Mouse (Mus musculus) limb, embryonic 15.5 days (tissue): Measurements from ENCODE around the gene Olfr1248. TPM values are rescaled to one million over a fixed set of nuclear protein-coding genes. Genes with fewer than 3 reads are reported as not detected.
"Not testable (repeated sequence)": the region's sequence is repeated elsewhere in the genome, so short reads cannot be mapped to it uniquely, and the experiment has no call there.

ENCODE experiments used
- ATAC-seq: fragments of 200-750 bp; cut with Nextera tagmentation; 2 replicates; pipeline ENCODE4 v1.8.0; 2017; ENCODE audit warnings: low read depth, moderate TSS enrichment; ENCODE audit not compliant: insufficient number of reproducible peaks, low FRiP score, low TSS enrichment
- H3K27ac ChIP-seq: fragments of 300-500 bp; sonication (generic); 2 replicates; pipeline ENCODE4 v1.5.1; 2015; ENCODE audit warnings: moderate library complexity, mild to moderate bottlenecking, inconsistent platforms
- H3K27me3 ChIP-seq: fragments of 300-500 bp; sonication (generic); 2 replicates; pipeline ENCODE4 v1.6.1; 2015; ENCODE audit warnings: inconsistent platforms
- H3K36me3 ChIP-seq: fragments of 300-500 bp; sonication (generic); 2 replicates; pipeline ENCODE4 v1.6.1; 2015; ENCODE audit warnings: inconsistent platforms
- H3K4me1 ChIP-seq: fragments of 300-500 bp; sonication (generic); 2 replicates; pipeline ENCODE4 v1.6.1; 2015; ENCODE audit warnings: inconsistent platforms
- H3K4me2 ChIP-seq: fragments of 300-500 bp; sonication (generic); 2 replicates; pipeline ENCODE4 v1.6.1; 2015; ENCODE audit warnings: mild to moderate bottlenecking, inconsistent platforms
- H3K4me3 ChIP-seq: fragments of 300-500 bp; sonication (generic); 2 replicates; pipeline ENCODE4 v1.5.1; 2015; ENCODE audit warnings: mild to moderate bottlenecking, inconsistent platforms
- H3K9ac ChIP-seq: fragments of 300-500 bp; sonication (generic); 2 replicates; pipeline ENCODE4 v1.6.1; 2015; ENCODE audit warnings: inconsistent platforms
- H3K9me3 ChIP-seq: fragments of 300-500 bp; sonication (generic); 2 replicates; pipeline ENCODE4 v1.6.1; 2016; ENCODE audit warnings: inconsistent platforms
- WGBS: fragments of 180-500 bp; shearing (Covaris S2); methylation state at CpG from one replicate; pipeline ENCODE4 v1.1.7; 2015; 5-methylcytosine and 5-hydroxymethylcytosine counted together
- polyA plus RNA-seq: library from polyadenylated mRNA; unstranded; fragments of >200 nt; fragmentation: Nextera tagmentation; extraction: Ambion mirVana; gene quantifications from 2 replicates; pipeline ENCODE4 v1.2.1, GENCODE M21; 2015

Gene Olfr1248
- not detected in 2 replicates for polyA plus RNA-seq

DNA sequence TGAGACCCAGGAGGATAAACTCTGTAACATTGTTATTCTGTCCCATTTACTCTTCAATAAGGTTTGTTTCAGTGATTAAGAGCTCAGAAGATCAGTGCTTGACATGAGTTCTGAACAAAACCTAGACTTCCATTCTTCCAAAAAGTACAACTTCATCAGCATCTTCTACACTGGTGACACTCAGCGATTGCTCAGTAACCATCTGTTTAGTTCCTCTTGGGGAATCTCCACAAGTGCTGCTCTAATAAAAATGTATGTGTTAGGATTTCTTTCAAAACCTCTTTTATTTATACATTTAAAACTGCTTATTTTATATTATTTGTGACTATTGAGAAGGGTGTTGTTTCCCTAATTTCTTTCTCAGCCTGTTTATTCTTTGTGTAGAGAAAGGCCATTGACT, at the start of gene Olfr1248:
Gene Olfr1248 (minus strand): TSS at position 101 of the 400 bp plus-strand sequence.
- not testable (repeated sequence) for H3K27ac ChIP-seq, H3K27me3 ChIP-seq, H3K9me3 ChIP-seq, H3K4me2 ChIP-seq, H3K9ac ChIP-seq, H3K4me1 ChIP-seq, H3K36me3 ChIP-seq, H3K4me3 ChIP-seq, ATAC-seq
- WGBS = 85% methylated on average over 1 of the region's 1 CpGs

DNA sequence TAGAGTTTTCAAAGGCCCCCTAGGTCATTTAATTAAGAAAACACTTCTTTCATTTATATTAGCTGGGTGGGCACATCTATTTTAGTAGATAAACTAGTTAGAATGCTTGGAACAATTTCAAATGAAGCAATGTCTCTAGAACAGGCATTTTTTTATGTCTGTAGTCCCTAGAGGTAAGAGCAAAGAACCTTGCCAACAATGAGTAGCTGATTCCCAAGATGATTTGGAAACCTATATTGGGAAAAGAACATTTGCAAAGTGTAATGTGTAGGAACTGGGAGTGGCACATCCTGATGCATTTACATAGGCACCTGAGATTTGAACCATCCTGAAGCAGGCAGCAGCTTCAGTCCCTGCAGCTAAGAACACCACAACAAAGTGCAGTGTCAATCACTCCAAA, 43.3 kb upstream of the Olfr1248 start, which contains the start of gene Olfr1250:
Gene Olfr1250 (minus strand): TSS at position 101 of the 400 bp plus-strand sequence.
- Histone ChIP-seq H3K27me3 (no peaks in the 10 kb centered on the region), H3K9me3 (no peaks in the 10 kb centered on the region), H3K4me3 (no peak within 1 kb of the TSS), H3K9ac (no peak within 1 kb of the TSS), H3K4me1 (no peaks in the 10 kb centered on the region), H3K27ac (no peak within 1 kb of the TSS), H3K36me3 (no peaks in the 10 kb centered on the region), H3K4me2 (no peak within 1 kb of the TSS)
- ATAC-seq = no peak

- Histone ChIP-seq H3K4me2 (no peak within 1 kb of the TSS), H3K36me3 (no peaks in the 10 kb centered on the region), H3K4me1 (no peaks in the 10 kb centered on the region), H3K27me3 (no peaks in the 10 kb centered on the region), H3K4me3 (no peak within 1 kb of the TSS), H3K9me3 (no peaks in the 10 kb centered on the region), H3K9ac (no peak within 1 kb of the TSS), H3K27ac (no peak within 1 kb of the TSS)
- 86% methylated on average over 2 of the region's 2 CpGs for WGBS
- no peak for ATAC-seq
Observed at GRCm38 (mm10) chr2:89634883-89635282, 16.8 kb upstream of the Olfr1248 start, which contains the start of gene Olfr1249. TSS of gene Olfr1249 (minus strand) at chr2:89634983.

- 84% methylated on average over 2 of the region's 2 CpGs for WGBS
- no peaks in the 10 kb centered on the region for H3K9me3 ChIP-seq
- H3K4me3 ChIP-seq = no peak within 1 kb of the TSS
- no peak within 1 kb of the TSS for H3K27ac ChIP-seq
- no peak within 1 kb of the TSS for H3K4me2 ChIP-seq
- no peak within 1 kb of the TSS for H3K9ac ChIP-seq
- H3K27me3 ChIP-seq = no peaks in the 10 kb centered on the region
- H3K4me1 ChIP-seq = no peaks in the 10 kb centered on the region
- no peak for ATAC-seq
- no peaks in the 10 kb centered on the region for H3K36me3 ChIP-seq
Observed at GRCm38 (mm10) chr2:89614030-89614429, 4.0 kb downstream of the Olfr1248 start, which contains the start of gene Olfr1247. TSS of gene Olfr1247 (minus strand) at chr2:89614130.

- no peak within 1 kb of the TSS for H3K4me3 ChIP-seq
- H3K27me3 ChIP-seq = no peaks in the 10 kb centered on the region
- 78% methylated on average over 2 of the region's 2 CpGs for WGBS
- ATAC-seq = no peak
- H3K36me3 ChIP-seq = no peaks in the 10 kb centered on the region
- H3K9me3 ChIP-seq = no peaks in the 10 kb centered on the region
- H3K9ac ChIP-seq = no peak within 1 kb of the TSS
- no peak within 1 kb of the TSS for H3K27ac ChIP-seq
- H3K4me2 ChIP-seq = no peak within 1 kb of the TSS
- no peaks in the 10 kb centered on the region for H3K4me1 ChIP-seq
Observed at GRCm38 (mm10) chr2:89593057-89593456, 25.0 kb downstream of the Olfr1248 start, which contains the start of gene Olfr1246. TSS of gene Olfr1246 (minus strand) at chr2:89593157.

- Histone ChIP-seq H3K9me3 (no peaks in the 10 kb centered on the region), H3K4me2 (no peak within 1 kb of the TSS), H3K4me3 (no peak within 1 kb of the TSS), H3K27me3 (no peaks in the 10 kb centered on the region), H3K9ac (no peak within 1 kb of the TSS), H3K36me3 (no peaks in the 10 kb centered on the region), H3K27ac (no peak within 1 kb of the TSS), H3K4me1 (no peaks in the 10 kb centered on the region)
- ATAC-seq = no peak
- WGBS = 80% methylated on average over 1 of the region's 1 CpGs
Observed at GRCm38 (mm10) chr2:89578347-89578746, 39.7 kb downstream of the Olfr1248 start, which contains the start of gene Olfr1245. TSS of gene Olfr1245 (minus strand) at chr2:89578447.

Other genes starting within 250 kb of the Olfr1248 start
- gene Olfr1238, start 208.6 kb downstream of the Olfr1248 start, polyA plus RNA-seq = not detected in 2 replicates
- gene Olfr1239, start 197.8 kb downstream of the Olfr1248 start, polyA plus RNA-seq = not detected in 2 replicates
- gene Olfr1240, start 175.2 kb downstream of the Olfr1248 start, polyA plus RNA-seq = not detected in 2 replicates
- not detected in 2 replicates for gene Olfr1241, start 131.1 kb downstream of the Olfr1248 start, polyA plus RNA-seq
- gene Olfr1242, start 119.9 kb downstream of the Olfr1248 start, polyA plus RNA-seq = not detected in 2 replicates
- not detected in 2 replicates for gene Olfr1243, start 86.8 kb downstream of the Olfr1248 start, polyA plus RNA-seq
- not detected in 2 replicates for gene Olfr1245, start 39.8 kb downstream of the Olfr1248 start, polyA plus RNA-seq
- gene Olfr1246, start 25.1 kb downstream of the Olfr1248 start, polyA plus RNA-seq = not detected in 2 replicates
- gene Olfr1247, start 4.1 kb downstream of the Olfr1248 start, polyA plus RNA-seq = not detected in 2 replicates
- gene Olfr1249, start 16.7 kb upstream of the Olfr1248 start, polyA plus RNA-seq = not detected in 2 replicates
- gene Olfr1250, start 43.2 kb upstream of the Olfr1248 start, polyA plus RNA-seq = not detected in 2 replicates
- not detected in 2 replicates for gene Olfr1251, start 53.7 kb upstream of the Olfr1248 start, polyA plus RNA-seq
- gene Olfr1252, start 106.8 kb upstream of the Olfr1248 start, polyA plus RNA-seq = not detected in 2 replicates
- gene Olfr1253, start 138.8 kb upstream of the Olfr1248 start, polyA plus RNA-seq = not detected in 2 replicates
- not detected in 2 replicates for gene Olfr1254, start 175.4 kb upstream of the Olfr1248 start, polyA plus RNA-seq
- gene Olfr1255, start 193.8 kb upstream of the Olfr1248 start, polyA plus RNA-seq = not detected in 2 replicates
- gene Olfr1256, start 223.3 kb upstream of the Olfr1248 start, polyA plus RNA-seq = not detected in 2 replicates
- gene Olfr48, start 230.0 kb upstream of the Olfr1248 start, polyA plus RNA-seq = not detected in 2 replicates